Mouse (Mus musculus): ENCODE results near the gene Dkk2.
A peak's percentile ranks its signal among the peaks of the same experiment; 100 is the strongest.
"Not testable (repeated sequence)": the region's sequence is repeated elsewhere in the genome, so short reads cannot be mapped to it uniquely, and the experiment has no call there.

The Dkk2 gene

GRCm38 (mm10) chr3:132085112-132085822 lies at the start of gene Dkk2:
Gene Dkk2, plus strand, starts transcription at chr3:132085292.
- no peak for DNase-seq (ENCODE audit: low spot score in 2 of 2)

GRCm38 (mm10) chr3:132036704-132037103 lies 48.4 kb upstream of the Dkk2 start:
- no peak for DNase-seq (ENCODE audit: low spot score in 2 of 2)

GRCm38 (mm10) chr3:132037670-132038069 lies 47.4 kb upstream of the Dkk2 start:
- no peak for DNase-seq (ENCODE audit: low spot score in 2 of 2)

- no peak for DNase-seq (ENCODE audit: low spot score in 2 of 2)
These were observed 45.0 kb upstream of the Dkk2 start for GRCm38 (mm10) chr3:132040066-132040465.

- DNase-seq (ENCODE audit: low spot score in 2 of 2), result no peak
These were observed 34.1 kb upstream of the Dkk2 start for GRCm38 (mm10) chr3:132050884-132051457.

- not testable (repeated sequence) for DNase-seq (ENCODE audit: low spot score in 2 of 2)
These were observed 22.3 kb upstream of the Dkk2 start for GRCm38 (mm10) chr3:132062816-132063215.

- DNase-seq (ENCODE audit: low spot score in 2 of 2), result no peak
These were observed 21.7 kb upstream of the Dkk2 start for GRCm38 (mm10) chr3:132063374-132063773.

GRCm38 (mm10) chr3:132063966-132064365 lies 21.1 kb upstream of the Dkk2 start:
- no peak for DNase-seq (ENCODE audit: low spot score in 2 of 2)

GRCm38 (mm10) chr3:132064920-132065319 lies 20.2 kb upstream of the Dkk2 start:
- no peak for DNase-seq (ENCODE audit: low spot score in 2 of 2)

- no peak for DNase-seq (ENCODE audit: low spot score in 2 of 2)
These were observed 14.1 kb upstream of the Dkk2 start for GRCm38 (mm10) chr3:132070949-132071348.

- peak in 1 of 2 experiments; percentile 13 for DNase-seq (ENCODE audit: low spot score in 2 of 2)
These were observed 1.1 kb upstream of the Dkk2 start for GRCm38 (mm10) chr3:132084018-132084417.

- DNase-seq (ENCODE audit: low spot score in 2 of 2), result no peak
These were observed 412 bp upstream of the Dkk2 start for GRCm38 (mm10) chr3:132084680-132085079.

- no peak for DNase-seq (ENCODE audit: low spot score in 2 of 2)
These were observed 795 bp downstream of the Dkk2 start for GRCm38 (mm10) chr3:132085823-132086350.

- DNase-seq (ENCODE audit: low spot score in 2 of 2), result no peak
These were observed 1.4 kb downstream of the Dkk2 start for GRCm38 (mm10) chr3:132086461-132086860.

GRCm38 (mm10) chr3:132087011-132087486 lies 2.0 kb downstream of the Dkk2 start:
- DNase-seq (ENCODE audit: low spot score in 2 of 2), result no peak

GRCm38 (mm10) chr3:132092983-132093382 lies 7.9 kb downstream of the Dkk2 start:
- no peak for DNase-seq (ENCODE audit: low spot score in 2 of 2)

GRCm38 (mm10) chr3:132096296-132096695 lies 11.2 kb downstream of the Dkk2 start:
- no peak for DNase-seq (ENCODE audit: low spot score in 2 of 2)

- DNase-seq (ENCODE audit: low spot score in 2 of 2), result no peak
These were observed 15.7 kb downstream of the Dkk2 start for GRCm38 (mm10) chr3:132100746-132101145.

- DNase-seq (ENCODE audit: low spot score in 2 of 2), result no peak
These were observed 17.9 kb downstream of the Dkk2 start for GRCm38 (mm10) chr3:132103020-132103419.

GRCm38 (mm10) chr3:132103454-132103853 lies 18.4 kb downstream of the Dkk2 start:
- DNase-seq (ENCODE audit: low spot score in 2 of 2), result no peak

- DNase-seq (ENCODE audit: low spot score in 2 of 2), result no peak
These were observed 30.9 kb downstream of the Dkk2 start for GRCm38 (mm10) chr3:132115772-132116511.

GRCm38 (mm10) chr3:132121344-132121743 lies 36.3 kb downstream of the Dkk2 start:
- no peak for DNase-seq (ENCODE audit: low spot score in 2 of 2)

All from spleen, postnatal 10 days (tissue).